Mouse (Mus musculus) limb, embryonic 12.5 days (tissue): ENCODE measurements around the gene Gm21953. TPM values are rescaled to one million over a fixed set of nuclear protein-coding genes. Genes with fewer than 3 reads are reported as not detected.
"Not testable (repeated sequence)": the region's sequence is repeated elsewhere in the genome, so short reads cannot be mapped to it uniquely, and the experiment has no call there.

Experiments used
- ATAC-seq: fragments of 200-750 bp; cut with Nextera tagmentation; 2 replicates; pipeline ENCODE4 v1.8.0; 2017; ENCODE audit warnings: low read depth, moderate TSS enrichment; ENCODE audit not compliant: insufficient number of reproducible peaks, insufficient read depth, low FRiP score, low TSS enrichment
- H3K27ac ChIP-seq: fragments of 300-500 bp; sonication (generic); 2 replicates; pipeline ENCODE4 v1.5.1; 2016; ENCODE audit warnings: mild to moderate bottlenecking, moderate library complexity
- H3K27me3 ChIP-seq: fragments of 300-500 bp; sonication (generic); 2 replicates; pipeline ENCODE4 v1.6.1; 2016; ENCODE audit warnings: mild to moderate bottlenecking, moderate library complexity
- H3K36me3 ChIP-seq: fragments of 300-500 bp; sonication (generic); 2 replicates; pipeline ENCODE4 v1.6.1; 2016; ENCODE audit warnings: mild to moderate bottlenecking, moderate library complexity
- H3K4me1 ChIP-seq: fragments of 300-500 bp; sonication (generic); replicated peaks from 2 replicates; pipeline ENCODE4 v1.6.1; 2016
- H3K4me2 ChIP-seq: fragments of 300-500 bp; sonication (generic); 2 replicates; pipeline ENCODE4 v1.6.1; 2016; ENCODE audit warnings: mild to moderate bottlenecking, moderate library complexity
- H3K4me3 ChIP-seq: fragments of 300-500 bp; sonication (generic); replicated peaks from 2 replicates; pipeline ENCODE4 v1.5.1; 2016; ENCODE audit warnings: mild to moderate bottlenecking
- H3K9ac ChIP-seq: fragments of 300-500 bp; sonication (generic); replicated peaks from 2 replicates; pipeline ENCODE4 v1.6.1; 2016; ENCODE audit warnings: mild to moderate bottlenecking, moderate library complexity
- H3K9me3 ChIP-seq: fragments of 300-500 bp; sonication (generic); 2 replicates; pipeline ENCODE4 v1.6.1; 2016; ENCODE audit warnings: mild to moderate bottlenecking, moderate library complexity
- WGBS: fragments of 180-500 bp; shearing (Covaris S2); methylation state at CpG from one replicate; pipeline ENCODE4 v1.1.7; 2016; 5-methylcytosine and 5-hydroxymethylcytosine counted together
- polyA plus RNA-seq: library from polyadenylated mRNA; unstranded; fragments of >200 nt; fragmentation: Nextera tagmentation; extraction: Ambion mirVana; gene quantifications from 2 replicates; pipeline ENCODE4 v1.2.1, GENCODE M21; 2016

Gm21953 gene
- polyA plus RNA-seq, result not detected in 2 replicates

GRCm38 (mm10) chr4:42293967-42294366, at the start of gene Gm21953:
Gene Gm21953 (plus strand): TSS chr4:42294267.
- H3K36me3 ChIP-seq, ATAC-seq, H3K27ac ChIP-seq, H3K4me1 ChIP-seq, H3K9me3 ChIP-seq, H3K4me2 ChIP-seq, H3K9ac ChIP-seq, H3K27me3 ChIP-seq, H3K4me3 ChIP-seq: not testable (repeated sequence)
- WGBS, result no CpG with 5 or more reads among the region's 18 CpGs

- not testable (repeated sequence) for H3K27me3 ChIP-seq, H3K9me3 ChIP-seq, H3K27ac ChIP-seq, H3K4me2 ChIP-seq, ATAC-seq, H3K36me3 ChIP-seq, H3K4me3 ChIP-seq, H3K9ac ChIP-seq, H3K4me1 ChIP-seq
- no CpG with 5 or more reads among the region's 5 CpGs for WGBS
Measured at GRCm38 (mm10) chr4:42255467-42255866, 38.6 kb upstream of the Gm21953 start, which contains the start of gene Ccl21b. Gene Ccl21b (plus strand): TSS chr4:42255767.

GRCm38 (mm10) chr4:42318034-42318433, 24.0 kb downstream of the Gm21953 start, which contains the start of gene Fam205a3:
Gene Fam205a3 (plus strand): TSS chr4:42318334.
- WGBS, result no CpG with 5 or more reads among the region's 1 CpGs
- H3K4me3 ChIP-seq, H3K4me1 ChIP-seq, H3K27me3 ChIP-seq, ATAC-seq, H3K36me3 ChIP-seq, H3K9ac ChIP-seq, H3K9me3 ChIP-seq, H3K27ac ChIP-seq, H3K4me2 ChIP-seq: not testable (repeated sequence)

Other genes with a start within 250 kb of the Gm21953 start
- not detected in 2 replicates for gene Gm3893, start 203.1 kb upstream of the Gm21953 start, polyA plus RNA-seq
- gene Gm13304, start 179.4 kb upstream of the Gm21953 start, polyA plus RNA-seq, result 1.3 and 2.0 TPM in 2 replicates
- gene Gm13306, start 140.8 kb upstream of the Gm21953 start, polyA plus RNA-seq, result 1.2 TPM in 1 of 2 replicates, not detected in the other
- gene Gm13305, start 125.7 kb upstream of the Gm21953 start, polyA plus RNA-seq, result not detected in 2 replicates
- not detected in 2 replicates for gene Gm10600, start 53.6 kb upstream of the Gm21953 start, polyA plus RNA-seq
- gene Ccl21b, start 38.5 kb upstream of the Gm21953 start, polyA plus RNA-seq, result not detected in 2 replicates
- gene Fam205a3, start 24.1 kb downstream of the Gm21953 start, polyA plus RNA-seq, result 0.26 TPM in 1 of 2 replicates, not detected in the other
- not detected in 2 replicates for gene Gm21586, start 145.1 kb downstream of the Gm21953 start, polyA plus RNA-seq
- 0.22 TPM in 1 of 2 replicates, not detected in the other for gene Gm2163, start 172.5 kb downstream of the Gm21953 start, polyA plus RNA-seq
- gene Fam205a2, start 233.9 kb downstream of the Gm21953 start, polyA plus RNA-seq, result 0.26 TPM in 1 of 2 replicates, not detected in the other